Mouse (Mus musculus) small intestine, adult 2 months (tissue): ENCODE data around the gene 1810037I17Rik.

ENCODE experiments used
- CTCF ChIP-seq: fragments of 200-500 bp; IDR thresholded peaks from 2 replicates; pipeline ENCODE4 v1.5.1; 2012; ENCODE audit warnings: low read depth, mild to moderate bottlenecking, control low read depth, inconsistent platforms, low read length, moderate library complexity, mixed read lengths; ENCODE audit not compliant: insufficient replicate concordance, insufficient read length; ENCODE audit errors: extremely low read depth
- POLR2A ChIP-seq: fragments of 200-500 bp; IDR thresholded peaks from 2 replicates; pipeline ENCODE4 v1.6.1; 2012; ENCODE audit warnings: low read depth, mild to moderate bottlenecking, control low read depth, inconsistent platforms, low read length, moderate library complexity

- TF ChIP-seq POLR2A (no peak), CTCF (no peak)
These were observed 36.3 kb upstream of the 1810037I17Rik start for GRCm38 (mm10) chr3:122887505-122888301.
